ENCODE assay signal across 20 mouse cellular contexts in the genomic region with DNA sequence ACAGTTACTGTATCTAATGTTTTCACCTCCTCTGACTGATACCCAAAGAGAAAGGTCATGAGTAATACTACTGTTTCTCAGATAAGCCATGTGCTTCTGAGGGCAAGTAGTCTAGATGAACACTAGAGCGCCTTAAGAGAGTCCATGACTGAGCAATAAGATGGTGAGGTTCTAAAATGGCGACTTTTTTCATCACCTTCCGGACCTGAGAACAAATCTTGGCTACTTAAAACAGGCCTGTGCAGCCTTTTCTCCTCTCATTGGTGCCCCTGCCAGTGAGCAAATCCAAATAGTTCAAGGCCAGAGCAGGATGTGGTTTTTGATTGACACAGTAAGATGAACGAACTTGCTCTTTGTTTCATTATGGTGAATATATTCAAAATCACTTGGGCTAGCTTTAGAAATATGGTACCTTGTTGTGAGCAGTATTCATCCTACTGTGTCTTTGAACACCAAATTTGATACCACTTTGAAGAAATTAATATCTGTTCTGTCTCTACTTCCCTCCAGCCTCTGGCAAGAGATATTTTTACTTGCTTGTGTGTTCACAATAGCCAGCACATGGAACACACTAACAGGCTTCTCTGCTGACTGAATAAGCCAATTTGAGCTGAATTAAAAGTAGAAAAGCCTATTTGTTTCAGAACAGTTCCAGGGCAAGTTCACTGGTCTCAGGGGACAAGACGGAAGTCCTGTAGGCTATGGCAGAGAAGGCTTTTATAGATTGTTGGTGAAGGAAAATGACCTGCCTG. TPM values are rescaled to one million over a fixed set of nuclear protein-coding genes. Genes with fewer than 3 reads are reported as not detected.
A peak's percentile ranks its signal among the peaks of the same experiment; 100 is the strongest.
DNase-seq lines count a peak whose midpoint lies in the region; ATAC-seq and TF ChIP-seq lines count a peak whose summit lies in the region.
"Had no signal": no experiment of that assay in that cellular context is flagged by ENCODE, and none has a peak within 500 bp of the region (broad histone marks: within the 10 kb centered on the region; RNA-seq: fewer than 3 reads in every experiment).

No protein-coding gene starts in this region.

- H3K9me3 ChIP-seq in hindbrain, embryonic 14.5 days (ENCODE audit: control insufficient read depth, low read length): no peaks in the 10 kb centered on the region
- H3K9me3 ChIP-seq: forebrain, embryonic 15.5 days; hindbrain, embryonic 13.5 days had no signal

- 58% methylated on average over 5 of the region's 5 CpGs for WGBS in bone marrow, adult 2 months
- WGBS in hindbrain, embryonic 14.5 days: 93% methylated on average over 5 of the region's 5 CpGs

- H3K36me3 ChIP-seq in hindbrain, embryonic 14.5 days (replicated peaks; ENCODE audit: control insufficient read depth, insufficient read depth): no peaks in the 10 kb centered on the region
- H3K36me3 ChIP-seq: forebrain, embryonic 15.5 days; hindbrain, embryonic 13.5 days had no signal

- no peak overlapping the region for H3K9ac ChIP-seq in hindbrain, embryonic 14.5 days
- H3K9ac ChIP-seq: forebrain, embryonic 15.5 days; hindbrain, embryonic 13.5 days had no signal

- peak overlapping the region; percentile 30 for H3K27ac ChIP-seq in bone marrow, adult 2 months (ENCODE audit: control insufficient read depth, insufficient read depth, low read depth, low read length, poor library complexity)
- H3K27ac ChIP-seq in hindbrain, embryonic 14.5 days: no peak overlapping the region
- H3K27ac ChIP-seq: forebrain, embryonic 15.5 days; heart, adult 2 months; hindbrain, embryonic 13.5 days had no signal

- H3K4me2 ChIP-seq in hindbrain, embryonic 14.5 days (replicated peaks): no peak overlapping the region
- H3K4me2 ChIP-seq: forebrain, embryonic 15.5 days; hindbrain, embryonic 13.5 days had no signal

- no peak for ATAC-seq in erythroblast, adult 5-6 weeks (replicated peaks; ENCODE audit: low FRiP score, poor library complexity, severe bottlenecking)
- ATAC-seq in hindbrain, embryonic 14.5 days (ENCODE audit: low FRiP score): no peak
- ATAC-seq: forebrain, embryonic 15.5 days had no signal

- DNase-seq in A20 (ENCODE audit: low read depth, low spot score): peak; percentile 65
- DNase-seq in CD4-positive, CD25-positive, alpha-beta regulatory T cell, adult 2 months (ENCODE audit: low read depth, low spot score): peak; percentile 64
- peak; percentile 54 for DNase-seq in naive thymus-derived CD4-positive, alpha-beta T cell, adult 2 months (ENCODE audit: low read depth)
- no peak for DNase-seq in kidney, postnatal 14 days
- no peak for DNase-seq in embryo, embryonic 9.5 days (ENCODE audit: extremely low spot score)
- DNase-seq in hindbrain, embryonic 14.5 days (ENCODE audit: low spot score): no peak
- DNase-seq: cerebellum, adult 2 months; heart, adult 2 months; kidney, adult 11 months; kidney, postnatal 10 days; liver; right cerebral cortex, adult 18-20 months had no signal

- no peak for TF ChIP-seq POLR2A in bone marrow, adult 2 months (IDR thresholded peaks at IDR 0.05; ENCODE audit: borderline replicate concordance, control insufficient read depth, low read depth, low read length)

- no peak for TF ChIP-seq CTCF in bone marrow, adult 2 months (IDR thresholded peaks at IDR 0.05; ENCODE audit: control insufficient read depth, insufficient read depth, low read length)

- H3K4me3 ChIP-seq in bone marrow, adult 2 months (replicated peaks; ENCODE audit: control insufficient read depth, low read depth, low read length): peak overlapping the region; percentile 46
- no peak overlapping the region for H3K4me3 ChIP-seq in hindbrain, embryonic 14.5 days (replicated peaks; ENCODE audit: low read length)
- H3K4me3 ChIP-seq: forebrain, embryonic 15.5 days; heart, adult 2 months; hindbrain, embryonic 13.5 days had no signal

- no peaks in the 10 kb centered on the region; the same call in 1 of the 2 replicates for H3K4me1 ChIP-seq in bone marrow, adult 2 months (ENCODE audit: control insufficient read depth, insufficient read depth, low read length)
- no peaks in the 10 kb centered on the region for H3K4me1 ChIP-seq in hindbrain, embryonic 14.5 days (replicated peaks; ENCODE audit: control insufficient read depth, insufficient read depth, low read length)
- H3K4me1 ChIP-seq: forebrain, embryonic 15.5 days; hindbrain, embryonic 13.5 days had no signal

- H3K27me3 ChIP-seq in hindbrain, embryonic 14.5 days (ENCODE audit: control insufficient read depth, insufficient read depth, low read length): no peaks in the 10 kb centered on the region
- H3K27me3 ChIP-seq: forebrain, embryonic 15.5 days; hindbrain, embryonic 13.5 days had no signal

RNA-seq across cellular contexts. Expression of a gene that starts 38.7 kb away (rescaled TPM):
- polyA plus RNA-seq in bone marrow, adult 2 months (2011; ENCODE audit: insufficient read depth, insufficient read length, low replicate concordance, missing spikeins): not detected in 2 replicates
- not detected in 2 replicates for total RNA-seq in erythroblast, adult 5-6 weeks (2015; ENCODE audit: low replicate concordance)
- 0.28 TPM in 1 of 2 replicates, not detected in the other for total RNA-seq in erythroblast, adult 5-6 weeks (2017; ENCODE audit: low replicate concordance)
- polyA plus RNA-seq in hindbrain, embryonic 14.5 days (2014; fragmentation: Nextera tagmentation; extraction: Ambion mirVana): not detected in 2 replicates
- total RNA-seq: left cerebral cortex, postnatal 25 days; megakaryocyte-erythroid progenitor cell, adult 5-6 weeks had no signal
- polyA plus RNA-seq: cerebellum, adult 2 months; forebrain, embryonic 15.5 days; heart, adult 2 months; heart, embryonic 16.5 days; hindbrain, embryonic 13.5 days; lung, embryonic 16.5 days had no signal

Comparison
In these comparisons a context has a peak if more than half of its experiments do, and no peak if none do; other contexts are left out.
1. DNase-seq: peak in A20 (single experiment), CD4-positive, CD25-positive, alpha-beta regulatory T cell, adult 2 months (single experiment) and naive thymus-derived CD4-positive, alpha-beta T cell, adult 2 months (single experiment); none in kidney, postnatal 14 days (single experiment), embryo, embryonic 9.5 days (single experiment) and hindbrain, embryonic 14.5 days (single experiment).